Mouse (Mus musculus) limb, embryonic 15.5 days (tissue): ENCODE measurements around the gene Hdac7. TPM values are rescaled to one million over a fixed set of nuclear protein-coding genes. Genes with fewer than 3 reads are reported as not detected.

Source experiments
- ATAC-seq: fragments of 200-750 bp; cut with Nextera tagmentation; 2 replicates; pipeline ENCODE4 v1.8.0; 2017; ENCODE audit warnings: low read depth, moderate TSS enrichment; ENCODE audit not compliant: insufficient number of reproducible peaks, low FRiP score, low TSS enrichment
- H3K27ac ChIP-seq: fragments of 300-500 bp; sonication (generic); 2 replicates; pipeline ENCODE4 v1.5.1; 2015; ENCODE audit warnings: moderate library complexity, mild to moderate bottlenecking, inconsistent platforms
- H3K27me3 ChIP-seq: fragments of 300-500 bp; sonication (generic); 2 replicates; pipeline ENCODE4 v1.6.1; 2015; ENCODE audit warnings: inconsistent platforms
- H3K36me3 ChIP-seq: fragments of 300-500 bp; sonication (generic); 2 replicates; pipeline ENCODE4 v1.6.1; 2015; ENCODE audit warnings: inconsistent platforms
- H3K4me1 ChIP-seq: fragments of 300-500 bp; sonication (generic); 2 replicates; pipeline ENCODE4 v1.6.1; 2015; ENCODE audit warnings: inconsistent platforms
- H3K4me2 ChIP-seq: fragments of 300-500 bp; sonication (generic); 2 replicates; pipeline ENCODE4 v1.6.1; 2015; ENCODE audit warnings: mild to moderate bottlenecking, inconsistent platforms
- H3K4me3 ChIP-seq: fragments of 300-500 bp; sonication (generic); 2 replicates; pipeline ENCODE4 v1.5.1; 2015; ENCODE audit warnings: mild to moderate bottlenecking, inconsistent platforms
- H3K9ac ChIP-seq: fragments of 300-500 bp; sonication (generic); 2 replicates; pipeline ENCODE4 v1.6.1; 2015; ENCODE audit warnings: inconsistent platforms
- H3K9me3 ChIP-seq: fragments of 300-500 bp; sonication (generic); 2 replicates; pipeline ENCODE4 v1.6.1; 2016; ENCODE audit warnings: inconsistent platforms
- WGBS: fragments of 180-500 bp; shearing (Covaris S2); methylation state at CpG from one replicate; pipeline ENCODE4 v1.1.7; 2015; 5-methylcytosine and 5-hydroxymethylcytosine counted together
- polyA plus RNA-seq: library from polyadenylated mRNA; unstranded; fragments of >200 nt; fragmentation: Nextera tagmentation; extraction: Ambion mirVana; gene quantifications from 2 replicates; pipeline ENCODE4 v1.2.1, GENCODE M21; 2015

Hdac7 gene
- polyA plus RNA-seq, result 33.5 and 34.1 TPM in 2 replicates

DNA sequence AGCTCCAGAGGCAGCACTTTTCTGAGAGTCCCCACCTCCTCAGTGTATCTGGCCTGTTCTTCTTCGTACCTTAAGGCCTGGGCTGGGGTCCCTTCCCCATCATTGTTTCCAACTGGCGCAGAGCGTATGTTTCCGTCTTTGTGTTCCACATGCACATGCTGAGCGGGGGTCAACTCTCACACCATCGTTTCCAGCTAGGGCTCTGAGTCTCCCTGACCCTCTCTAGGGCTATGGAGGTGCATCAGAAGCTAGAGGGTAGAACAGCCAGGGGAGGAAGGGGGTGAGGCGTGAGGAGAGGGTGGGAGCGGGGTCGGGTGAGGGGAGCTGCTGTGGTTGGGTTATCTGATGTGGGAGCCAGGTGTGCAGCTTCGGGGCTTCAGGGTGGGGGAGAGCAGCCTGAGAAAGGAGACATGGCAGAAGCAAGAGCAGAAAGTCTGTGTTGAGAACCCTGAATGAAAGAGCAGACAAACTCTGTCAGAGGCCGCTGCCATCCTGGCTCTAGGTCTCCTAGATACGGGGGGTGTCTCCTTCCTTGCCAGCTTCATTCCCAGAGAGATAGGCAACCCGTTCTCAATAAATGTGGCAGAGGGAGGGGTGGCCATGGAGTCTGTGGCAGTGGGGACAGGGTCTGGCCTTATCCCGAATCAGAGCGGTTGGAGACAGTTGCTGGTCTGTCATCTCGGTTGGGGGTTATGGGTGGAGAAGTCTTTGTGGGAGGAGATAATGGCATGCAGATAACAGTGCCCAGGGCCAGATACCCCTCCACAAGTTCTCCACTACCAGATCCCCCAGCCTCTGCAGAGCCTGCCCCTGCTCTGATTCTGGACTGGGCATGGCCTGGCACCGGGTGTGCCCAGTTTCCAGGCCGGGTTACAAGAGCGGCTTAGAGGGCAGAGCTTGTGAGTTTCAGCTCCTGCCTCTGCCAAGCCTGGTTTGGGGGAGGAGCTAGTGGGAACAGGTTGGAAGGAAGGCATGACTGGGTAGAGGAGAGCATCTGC is at the start of gene Hdac7:
TSS of gene Hdac7 (minus strand) at position 466 of the 998 bp plus-strand sequence.
- no peak within 1 kb of the TSS for H3K4me2 ChIP-seq
- WGBS, result 68% methylated on average over 19 of the region's 19 CpGs
- H3K4me1 ChIP-seq, result peaks cover 19% of the 10 kb centered on the region

GRCm38 (mm10) chr15:97892506-97892905 is 48.2 kb upstream of the Hdac7 start:
- Histone ChIP-seq H3K27me3 (no peaks in the 10 kb centered on the region), H3K36me3 (no peaks in the 10 kb centered on the region), H3K4me2 (no peak overlapping the region), H3K9ac (no peak overlapping the region), H3K27ac (no peak overlapping the region), H3K4me1 (peaks cover 7% of the 10 kb centered on the region), H3K4me3 (no peak overlapping the region), H3K9me3 (no peaks in the 10 kb centered on the region)
- ATAC-seq, result no peak
- 58% methylated on average over 8 of the region's 8 CpGs for WGBS

More for the DNA sequence above, at the start of gene Hdac7:
- no peak within 1 kb of the TSS for H3K27ac ChIP-seq
- no peak within 1 kb of the TSS for H3K9ac ChIP-seq
- H3K4me3 ChIP-seq, result no peak within 1 kb of the TSS
- no peaks in the 10 kb centered on the region for H3K9me3 ChIP-seq
- no peaks in the 10 kb centered on the region for H3K27me3 ChIP-seq
- ATAC-seq, result no peak
- H3K36me3 ChIP-seq, result no peaks in the 10 kb centered on the region

DNA sequence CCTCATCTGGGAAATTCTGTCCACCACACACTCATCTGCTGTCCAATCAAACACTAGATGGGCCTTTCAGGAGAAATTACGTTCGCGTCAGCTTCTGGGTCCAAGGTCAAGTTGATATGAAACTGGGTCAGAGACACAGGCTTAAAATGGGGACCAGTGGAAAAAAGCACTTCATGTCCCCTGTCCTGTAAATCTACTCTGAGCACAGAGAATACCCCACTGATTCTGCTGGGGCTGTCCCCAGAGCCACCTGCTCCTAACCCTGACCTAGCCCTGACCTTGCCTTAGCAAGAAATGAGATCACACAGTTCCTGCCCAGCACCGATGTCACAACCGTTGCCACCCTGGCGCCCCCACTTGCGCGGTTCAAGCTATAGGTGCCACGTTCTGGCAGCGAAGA is 46.1 kb upstream of the Hdac7 start:
- Histone ChIP-seq H3K27ac (no peak overlapping the region), H3K27me3 (no peaks in the 10 kb centered on the region), H3K36me3 (no peaks in the 10 kb centered on the region), H3K4me3 (no peak overlapping the region), H3K4me1 (no peaks in the 10 kb centered on the region), H3K9me3 (no peaks in the 10 kb centered on the region), H3K4me2 (no peak overlapping the region), H3K9ac (no peak overlapping the region)
- WGBS, result 92% methylated on average over 10 of the region's 10 CpGs
- no peak for ATAC-seq

- Histone ChIP-seq H3K36me3 (no peaks in the 10 kb centered on the region), H3K4me3 (no peak overlapping the region), H3K9ac (no peak overlapping the region), H3K27ac (no peak overlapping the region), H3K4me2 (no peak overlapping the region), H3K9me3 (no peaks in the 10 kb centered on the region), H3K4me1 (no peaks in the 10 kb centered on the region), H3K27me3 (no peaks in the 10 kb centered on the region)
- no peak for ATAC-seq
- 60% methylated on average over 11 of the region's 11 CpGs for WGBS
Measured at GRCm38 (mm10) chr15:97890017-97890416, 45.7 kb upstream of the Hdac7 start.

DNA sequence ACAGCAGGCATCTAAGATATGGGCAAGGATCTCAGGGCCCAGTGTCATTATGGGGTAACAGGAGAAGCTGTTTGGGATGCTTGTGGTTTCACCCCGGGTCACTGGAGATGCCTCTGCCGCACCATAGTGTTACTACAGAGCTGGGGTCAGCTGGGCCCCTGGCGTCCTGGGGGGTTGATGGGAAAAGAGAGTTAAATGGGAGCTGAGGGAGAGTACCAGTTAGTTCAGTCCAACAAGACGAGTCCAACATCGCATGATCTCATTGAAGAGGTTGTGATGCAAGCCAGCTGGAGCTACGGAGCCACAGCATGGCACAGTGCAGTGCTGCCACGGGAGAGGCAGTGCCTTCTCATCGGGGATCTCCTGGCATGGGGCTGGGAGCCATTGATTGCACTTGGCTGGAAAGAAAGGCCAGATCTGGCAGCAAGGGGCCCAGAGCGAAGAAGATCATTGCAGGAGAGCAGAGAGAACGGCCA is 43.3 kb upstream of the Hdac7 start:
- Histone ChIP-seq H3K9ac (no peak overlapping the region), H3K9me3 (no peaks in the 10 kb centered on the region), H3K4me2 (no peak overlapping the region), H3K4me1 (no peaks in the 10 kb centered on the region), H3K4me3 (no peak overlapping the region), H3K36me3 (no peaks in the 10 kb centered on the region), H3K27ac (no peak overlapping the region), H3K27me3 (no peaks in the 10 kb centered on the region)
- ATAC-seq, result no peak
- WGBS, result 73% methylated on average over 10 of the region's 10 CpGs

DNA sequence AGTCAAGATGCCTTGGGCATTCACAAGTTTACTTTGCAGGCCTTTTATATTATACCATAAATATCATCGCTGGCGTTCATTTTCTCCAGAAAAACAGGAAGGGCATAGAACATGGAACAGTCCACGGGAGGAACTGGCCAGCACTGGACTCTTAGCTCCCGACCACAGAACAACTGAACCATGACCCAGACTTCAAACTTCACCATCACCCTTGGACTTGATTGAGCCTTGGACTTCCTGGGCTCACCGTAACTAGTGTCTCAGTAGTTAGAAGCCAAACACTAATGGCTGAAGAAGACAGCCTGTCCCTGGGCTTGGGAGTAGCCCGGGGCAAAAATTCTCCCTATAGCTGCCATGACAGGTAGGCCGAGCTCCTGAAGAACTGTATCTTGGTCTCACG is 37.1 kb upstream of the Hdac7 start:
- Histone ChIP-seq H3K9ac (no peak overlapping the region), H3K4me1 (no peaks in the 10 kb centered on the region), H3K4me3 (no peak overlapping the region), H3K36me3 (no peaks in the 10 kb centered on the region), H3K4me2 (no peak overlapping the region), H3K27me3 (no peaks in the 10 kb centered on the region), H3K27ac (no peak overlapping the region), H3K9me3 (no peaks in the 10 kb centered on the region)
- WGBS, result 91% methylated on average over 8 of the region's 8 CpGs
- ATAC-seq, result no peak

DNA sequence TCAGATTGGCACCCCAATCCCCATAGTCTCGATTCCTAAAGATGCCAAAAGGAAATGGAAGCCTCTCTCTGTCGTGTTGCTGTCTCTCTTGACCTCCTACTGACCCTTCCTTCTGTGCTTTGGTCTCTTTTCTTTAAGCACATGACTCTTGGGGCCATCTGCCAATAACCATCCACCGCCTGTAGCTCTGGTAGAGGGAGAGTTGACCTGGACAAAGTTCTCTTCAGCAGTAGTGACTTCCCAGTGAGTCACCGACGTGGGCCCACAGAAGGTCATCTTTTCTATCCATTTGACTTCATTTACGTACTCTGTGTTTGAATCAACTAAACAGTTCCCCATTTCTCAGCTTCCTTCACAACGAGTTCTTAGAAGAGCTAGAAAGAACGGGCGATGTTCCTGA is 36.1 kb upstream of the Hdac7 start:
- no peak for ATAC-seq
- Histone ChIP-seq H3K27ac (no peak overlapping the region), H3K4me2 (no peak overlapping the region), H3K9me3 (no peaks in the 10 kb centered on the region), H3K9ac (no peak overlapping the region), H3K4me1 (no peaks in the 10 kb centered on the region), H3K36me3 (no peaks in the 10 kb centered on the region), H3K4me3 (no peak overlapping the region), H3K27me3 (no peaks in the 10 kb centered on the region)
- 77% methylated on average over 9 of the region's 9 CpGs for WGBS

GRCm38 (mm10) chr15:97878696-97879328 is 34.5 kb upstream of the Hdac7 start:
- Histone ChIP-seq H3K4me2 (no peak overlapping the region), H3K4me3 (no peak overlapping the region), H3K9ac (no peak overlapping the region), H3K36me3 (no peaks in the 10 kb centered on the region), H3K9me3 (no peaks in the 10 kb centered on the region), H3K27ac (no peak overlapping the region), H3K4me1 (no peaks in the 10 kb centered on the region), H3K27me3 (no peaks in the 10 kb centered on the region)
- peak; percentile 14; the same call in 1 of the 2 replicates for ATAC-seq
- WGBS, result 55% methylated on average over 7 of the region's 7 CpGs

- WGBS, result 75% methylated on average over 8 of the region's 8 CpGs
- Histone ChIP-seq H3K4me2 (no peak overlapping the region), H3K9me3 (no peaks in the 10 kb centered on the region), H3K4me3 (no peak overlapping the region), H3K27ac (no peak overlapping the region), H3K9ac (no peak overlapping the region), H3K36me3 (no peaks in the 10 kb centered on the region), H3K4me1 (no peaks in the 10 kb centered on the region), H3K27me3 (no peaks in the 10 kb centered on the region)
- ATAC-seq, result no peak
Measured at GRCm38 (mm10) chr15:97875784-97876183, 31.5 kb upstream of the Hdac7 start.

GRCm38 (mm10) chr15:97873717-97874116 is 29.4 kb upstream of the Hdac7 start:
- Histone ChIP-seq H3K9me3 (no peaks in the 10 kb centered on the region), H3K36me3 (no peaks in the 10 kb centered on the region), H3K27ac (no peak overlapping the region), H3K4me3 (no peak overlapping the region), H3K27me3 (no peaks in the 10 kb centered on the region), H3K4me1 (no peaks in the 10 kb centered on the region), H3K4me2 (no peak overlapping the region), H3K9ac (no peak overlapping the region)
- no peak for ATAC-seq
- 62% methylated on average over 9 of the region's 9 CpGs for WGBS

DNA sequence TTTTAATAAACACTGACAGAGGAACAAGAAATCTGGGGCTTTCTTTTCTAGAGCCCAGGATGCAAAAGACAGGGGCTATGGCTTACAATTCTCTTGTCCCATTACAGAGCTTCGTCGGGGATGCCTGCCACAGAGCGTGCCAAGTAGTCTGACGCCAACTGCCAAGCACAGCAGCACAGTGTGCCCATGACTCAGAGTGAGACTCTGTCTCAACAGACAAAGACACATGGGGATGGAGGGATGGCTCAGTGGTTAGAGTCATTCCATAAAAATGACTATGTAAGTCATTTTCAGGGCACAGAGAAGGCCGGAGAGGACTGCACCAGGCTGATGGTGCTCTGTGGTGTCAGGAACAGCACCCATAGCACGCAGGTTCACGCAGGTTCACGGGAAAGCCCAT is 27.9 kb upstream of the Hdac7 start:
- Histone ChIP-seq H3K27me3 (no peaks in the 10 kb centered on the region), H3K9ac (no peak overlapping the region), H3K4me3 (no peak overlapping the region), H3K4me2 (no peak overlapping the region), H3K9me3 (no peaks in the 10 kb centered on the region), H3K27ac (no peak overlapping the region), H3K4me1 (no peaks in the 10 kb centered on the region), H3K36me3 (no peaks in the 10 kb centered on the region)
- 93% methylated on average over 8 of the region's 8 CpGs for WGBS
- no peak for ATAC-seq
